Comparison of ENCODE assay signal across 21 mouse cellular contexts in the genomic region with DNA sequence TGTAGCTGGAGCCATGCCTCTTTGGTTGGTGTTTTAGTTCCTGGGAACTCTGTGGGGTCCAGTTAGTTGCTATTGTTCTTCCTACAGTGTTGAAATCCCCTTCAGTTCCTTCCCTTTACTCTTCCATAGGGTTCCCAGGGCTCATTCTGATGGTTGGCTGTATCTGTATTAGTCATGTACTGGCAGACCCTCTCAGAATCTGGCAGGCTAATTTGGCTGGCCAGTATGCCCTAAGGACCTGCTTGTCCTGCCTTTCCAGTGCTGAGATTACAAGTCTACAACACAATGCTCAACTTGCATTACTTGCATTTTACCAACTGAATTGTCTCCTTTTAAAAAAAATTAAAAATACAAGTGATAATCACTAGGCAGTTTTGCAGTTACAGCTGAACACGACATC.
DNase-seq lines count a peak whose midpoint lies in the region; ATAC-seq lines count a peak whose summit lies in the region.
"Had no signal": no experiment of that assay in that cellular context is flagged by ENCODE, and none has a peak within 500 bp of the region (broad histone marks: within the 10 kb centered on the region; RNA-seq: fewer than 3 reads in every experiment).

No protein-coding gene starts in this region.

- no peak overlapping the region for H3K4me3 ChIP-seq in forebrain, embryonic 16.5 days (replicated peaks; ENCODE audit: low read length)
- no peak overlapping the region for H3K4me3 ChIP-seq in forebrain, embryonic 13.5 days
- H3K4me3 ChIP-seq in intestine, embryonic 16.5 days (ENCODE audit: low read length) = no peak overlapping the region
- no peak overlapping the region for H3K4me3 ChIP-seq in kidney, embryonic 14.5 days (ENCODE audit: low read length)
- H3K4me3 ChIP-seq: heart, embryonic 15.5 days; kidney, embryonic 15.5 days; limb, embryonic 13.5 days; lung, embryonic 15.5 days had no signal

- no peaks in the 10 kb centered on the region for H3K36me3 ChIP-seq in forebrain, embryonic 16.5 days (ENCODE audit: control insufficient read depth, insufficient read depth)
- 0 out of 2 replicates have a peak, but pooled peaks cover 2% of the 10 kb centered on the region for H3K36me3 ChIP-seq in forebrain, embryonic 13.5 days (ENCODE audit: poor library complexity, severe bottlenecking)
- no peaks in the 10 kb centered on the region for H3K36me3 ChIP-seq in intestine, embryonic 16.5 days (ENCODE audit: control insufficient read depth, insufficient read depth, low read length)
- no peaks in the 10 kb centered on the region for H3K36me3 ChIP-seq in kidney, embryonic 14.5 days (ENCODE audit: control insufficient read depth, insufficient read depth, low read length)
- H3K36me3 ChIP-seq: heart, embryonic 15.5 days; kidney, embryonic 15.5 days; limb, embryonic 13.5 days; lung, embryonic 15.5 days had no signal

- H3K27me3 ChIP-seq in forebrain, embryonic 16.5 days (replicated peaks; ENCODE audit: control insufficient read depth, insufficient read depth, low read length) = no peaks in the 10 kb centered on the region
- H3K27me3 ChIP-seq in forebrain, embryonic 13.5 days = no peaks in the 10 kb centered on the region
- no peaks in the 10 kb centered on the region for H3K27me3 ChIP-seq in intestine, embryonic 16.5 days (replicated peaks; ENCODE audit: control insufficient read depth, insufficient read depth, low read length)
- no peaks in the 10 kb centered on the region for H3K27me3 ChIP-seq in kidney, embryonic 14.5 days (ENCODE audit: control insufficient read depth, insufficient read depth, low read length)
- H3K27me3 ChIP-seq: heart, embryonic 15.5 days; kidney, embryonic 15.5 days; limb, embryonic 13.5 days; lung, embryonic 15.5 days had no signal

- ATAC-seq in forebrain, embryonic 16.5 days = peak; percentile 54; the same call in 1 of the 2 replicates
- no peak for ATAC-seq in forebrain, embryonic 13.5 days
- ATAC-seq in intestine, embryonic 16.5 days = no peak
- ATAC-seq in kidney, embryonic 14.5 days (ENCODE audit: low FRiP score, low TSS enrichment) = no peak

- H3K9me3 ChIP-seq in forebrain, embryonic 16.5 days (ENCODE audit: control insufficient read depth, low read length) = no peaks in the 10 kb centered on the region
- no peaks in the 10 kb centered on the region for H3K9me3 ChIP-seq in forebrain, embryonic 13.5 days (replicated peaks)
- H3K9me3 ChIP-seq in intestine, embryonic 16.5 days (ENCODE audit: control insufficient read depth, low read length) = no peaks in the 10 kb centered on the region
- no peaks in the 10 kb centered on the region for H3K9me3 ChIP-seq in kidney, embryonic 14.5 days (ENCODE audit: control insufficient read depth, low read length)
- H3K9me3 ChIP-seq: heart, embryonic 15.5 days; kidney, embryonic 15.5 days; limb, embryonic 13.5 days; lung, embryonic 15.5 days had no signal

- WGBS in forebrain, embryonic 16.5 days = 80% methylated on average over 1 of the region's 1 CpGs
- WGBS in forebrain, embryonic 13.5 days = 93% methylated on average over 1 of the region's 1 CpGs
- WGBS in intestine, embryonic 16.5 days = 91% methylated on average over 1 of the region's 1 CpGs
- WGBS in kidney, embryonic 14.5 days = 92% methylated on average over 1 of the region's 1 CpGs

- no peak overlapping the region for H3K9ac ChIP-seq in forebrain, embryonic 16.5 days (replicated peaks; ENCODE audit: low read depth, low read length)
- no peak overlapping the region for H3K9ac ChIP-seq in forebrain, embryonic 13.5 days
- no peak overlapping the region for H3K9ac ChIP-seq in intestine, embryonic 16.5 days (ENCODE audit: low read depth, low read length)
- H3K9ac ChIP-seq in kidney, embryonic 14.5 days (ENCODE audit: low read depth, low read length) = no peak overlapping the region
- H3K9ac ChIP-seq: heart, embryonic 15.5 days; hindbrain, embryonic 14.5 days; kidney, embryonic 15.5 days; limb, embryonic 13.5 days; liver, embryonic 14.5 days; lung, embryonic 15.5 days had no signal

- H3K4me1 ChIP-seq in forebrain, embryonic 16.5 days (replicated peaks; ENCODE audit: control insufficient read depth, insufficient read depth, low read length) = no peaks in the 10 kb centered on the region
- H3K4me1 ChIP-seq in forebrain, embryonic 13.5 days = no peaks in the 10 kb centered on the region
- no peaks in the 10 kb centered on the region for H3K4me1 ChIP-seq in intestine, embryonic 16.5 days (ENCODE audit: control insufficient read depth, insufficient read depth, low read length)
- no peaks in the 10 kb centered on the region for H3K4me1 ChIP-seq in kidney, embryonic 14.5 days (ENCODE audit: control insufficient read depth, insufficient read depth, low read length)
- H3K4me1 ChIP-seq: heart, embryonic 15.5 days; kidney, embryonic 15.5 days; limb, embryonic 13.5 days; lung, embryonic 15.5 days had no signal

- no peak overlapping the region for H3K4me2 ChIP-seq in forebrain, embryonic 16.5 days (ENCODE audit: low read length)
- no peak overlapping the region for H3K4me2 ChIP-seq in forebrain, embryonic 13.5 days
- no peak overlapping the region for H3K4me2 ChIP-seq in intestine, embryonic 16.5 days (ENCODE audit: low read depth, low read length)
- H3K4me2 ChIP-seq in kidney, embryonic 14.5 days (replicated peaks; ENCODE audit: low read depth, low read length) = no peak overlapping the region
- H3K4me2 ChIP-seq: heart, embryonic 15.5 days; hindbrain, embryonic 14.5 days; kidney, embryonic 15.5 days; limb, embryonic 13.5 days; lung, embryonic 15.5 days; midbrain, embryonic 11.5 days had no signal

- no peak overlapping the region for H3K27ac ChIP-seq in forebrain, embryonic 16.5 days (ENCODE audit: low read length)
- no peak overlapping the region for H3K27ac ChIP-seq in forebrain, embryonic 13.5 days
- no peak overlapping the region for H3K27ac ChIP-seq in intestine, embryonic 16.5 days (ENCODE audit: low read length)
- no peak overlapping the region for H3K27ac ChIP-seq in kidney, embryonic 14.5 days (ENCODE audit: low read depth, low read length)
- H3K27ac ChIP-seq: heart, embryonic 15.5 days; hindbrain, embryonic 14.5 days; kidney, embryonic 15.5 days; limb, embryonic 13.5 days; liver, embryonic 14.5 days; lung, embryonic 15.5 days had no signal

- DNase-seq in Muller cell, postnatal 12 days (ENCODE audit: inconsistent ontology term) = peak; percentile 54
- DNase-seq in gastrocnemius, adult 8-10 months (ENCODE audit: low spot score in 2 of 2) = peak; percentile 7 to 33
- peak; percentile 38 to 47 for DNase-seq in heart, adult 9 months (ENCODE audit: low spot score in 2 of 2)
- DNase-seq in urinary bladder, adult 2 months (ENCODE audit: low spot score) = no peak
- DNase-seq: B cell, adult 2 months; cerebellum, adult 9-10 months; embryo, embryonic 11 days; kidney, postnatal 4 days; lung, postnatal 4 days; thymus, postnatal 25 days had no signal
